Mouse (Mus musculus) mesoderm, embryonic 11.5 days (tissue): Measurements from ENCODE around the gene S100a2.

ENCODE experiments used
- DNase-seq: peaks from one replicate; pipeline ENCODE4 v3.0.0-alpha.2; 2012; ENCODE audit warnings: low read depth, low spot score

S100a2 gene

DNA sequence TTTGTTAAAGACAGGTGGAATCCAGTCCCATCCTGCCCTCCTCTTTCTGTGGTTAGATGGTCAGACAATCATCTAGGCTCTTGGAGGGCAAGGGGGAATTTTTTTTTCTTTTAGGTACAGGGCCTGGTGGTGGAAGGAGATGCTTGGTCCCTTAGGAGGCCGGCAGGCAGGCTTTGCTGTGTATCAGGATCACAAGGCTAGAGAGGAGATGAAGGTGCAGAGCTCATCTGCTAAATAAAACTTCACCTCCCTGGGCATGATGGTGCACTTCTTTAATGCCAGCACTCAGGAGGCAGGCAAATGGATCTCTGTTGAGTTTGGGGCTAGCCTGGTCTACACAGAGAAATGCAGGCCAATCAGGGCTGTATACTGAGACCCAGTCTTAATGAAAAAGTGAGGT is 25.9 kb downstream of the S100a2 start:
- DNase-seq, result no peak

DNA sequence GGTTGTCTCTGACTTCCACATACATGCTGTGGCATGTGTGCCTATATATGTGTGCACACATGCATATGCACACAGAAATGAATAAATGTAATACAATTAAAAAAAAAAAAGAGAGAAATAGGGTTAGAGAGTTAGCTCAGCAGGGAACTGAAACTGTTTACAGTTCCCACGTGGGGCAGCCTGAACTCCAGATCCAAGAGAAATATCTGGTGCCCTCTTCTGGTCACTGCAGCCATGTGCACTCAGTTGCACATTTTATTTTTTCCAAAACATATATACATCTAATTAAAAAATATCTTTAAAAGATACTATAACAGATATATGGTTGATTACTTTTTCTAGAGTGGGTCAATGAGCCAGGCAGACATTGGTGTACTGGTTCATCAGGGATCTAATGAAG is 27.5 kb downstream of the S100a2 start:
- DNase-seq, result no peak

DNA sequence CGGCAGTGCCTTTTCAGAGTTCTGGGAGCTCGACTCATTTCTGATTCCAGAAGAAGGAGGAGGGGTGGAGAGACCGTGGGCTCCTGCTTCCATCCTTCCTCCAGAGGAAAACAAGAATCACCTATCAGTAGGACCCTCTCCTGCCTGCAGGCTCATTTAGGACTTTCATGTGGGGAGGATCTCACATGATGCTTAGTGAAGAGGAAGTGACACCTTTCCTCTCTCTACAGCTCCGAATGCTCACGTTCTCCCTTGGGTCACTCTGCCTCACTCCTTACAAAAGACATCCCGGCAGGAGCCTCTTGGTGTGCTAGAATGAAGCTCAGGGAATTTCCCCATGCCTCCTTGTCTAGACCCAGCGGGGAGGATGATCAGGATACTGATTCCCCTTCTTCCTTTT is 31.5 kb downstream of the S100a2 start:
- DNase-seq, result no peak

DNA sequence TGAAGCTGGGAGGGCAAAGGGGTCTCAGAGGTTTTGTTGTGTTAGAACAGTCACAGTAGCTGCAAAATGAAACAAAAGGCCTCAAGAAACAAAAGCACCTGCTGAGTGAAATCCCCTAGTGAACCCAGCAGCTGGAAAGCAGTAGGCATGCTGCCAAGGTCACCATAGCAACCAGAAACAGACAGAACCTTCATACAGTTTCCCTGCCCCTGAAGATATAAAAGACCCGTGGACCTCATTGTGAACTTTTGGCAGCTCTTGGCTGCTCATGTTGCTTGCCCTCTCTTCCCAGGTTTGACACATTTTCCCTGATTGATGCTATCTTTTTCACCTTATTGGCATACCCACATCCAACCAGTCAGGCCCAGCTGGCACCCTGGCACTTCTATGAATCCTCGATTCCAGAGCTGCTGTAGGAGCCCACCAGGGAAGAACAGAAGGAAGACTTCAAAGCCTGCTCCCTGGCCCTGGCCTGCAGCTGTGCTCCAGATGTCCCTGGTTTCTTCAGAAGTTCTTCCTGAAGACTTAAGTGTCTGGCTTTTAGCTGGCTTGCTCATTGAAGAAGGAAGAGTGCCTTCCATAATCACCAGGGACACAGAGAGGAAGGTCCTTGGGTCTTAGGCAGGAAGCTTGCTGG is 33.5 kb downstream of the S100a2 start:
- peak; percentile 69 for DNase-seq

DNA sequence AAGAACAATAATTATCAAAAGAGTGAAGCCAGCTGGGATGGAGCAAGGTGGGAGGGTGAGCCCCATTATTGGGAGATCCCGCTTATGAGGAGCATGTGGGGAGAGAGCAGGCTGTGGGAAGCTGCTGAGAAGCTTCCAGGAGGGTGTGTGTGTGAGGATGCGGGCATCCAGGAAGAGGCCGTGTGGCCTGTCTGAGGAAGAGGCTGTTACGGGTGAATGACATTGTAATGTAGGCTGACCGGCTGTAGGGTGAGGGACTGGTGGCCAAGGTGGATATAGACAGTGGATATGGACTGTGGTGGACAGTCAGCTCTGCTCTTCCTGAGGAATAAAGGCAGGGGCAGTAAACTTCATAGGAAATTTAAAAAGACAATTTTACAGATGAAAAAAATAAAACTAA is 35.4 kb downstream of the S100a2 start:
- no peak for DNase-seq

DNA sequence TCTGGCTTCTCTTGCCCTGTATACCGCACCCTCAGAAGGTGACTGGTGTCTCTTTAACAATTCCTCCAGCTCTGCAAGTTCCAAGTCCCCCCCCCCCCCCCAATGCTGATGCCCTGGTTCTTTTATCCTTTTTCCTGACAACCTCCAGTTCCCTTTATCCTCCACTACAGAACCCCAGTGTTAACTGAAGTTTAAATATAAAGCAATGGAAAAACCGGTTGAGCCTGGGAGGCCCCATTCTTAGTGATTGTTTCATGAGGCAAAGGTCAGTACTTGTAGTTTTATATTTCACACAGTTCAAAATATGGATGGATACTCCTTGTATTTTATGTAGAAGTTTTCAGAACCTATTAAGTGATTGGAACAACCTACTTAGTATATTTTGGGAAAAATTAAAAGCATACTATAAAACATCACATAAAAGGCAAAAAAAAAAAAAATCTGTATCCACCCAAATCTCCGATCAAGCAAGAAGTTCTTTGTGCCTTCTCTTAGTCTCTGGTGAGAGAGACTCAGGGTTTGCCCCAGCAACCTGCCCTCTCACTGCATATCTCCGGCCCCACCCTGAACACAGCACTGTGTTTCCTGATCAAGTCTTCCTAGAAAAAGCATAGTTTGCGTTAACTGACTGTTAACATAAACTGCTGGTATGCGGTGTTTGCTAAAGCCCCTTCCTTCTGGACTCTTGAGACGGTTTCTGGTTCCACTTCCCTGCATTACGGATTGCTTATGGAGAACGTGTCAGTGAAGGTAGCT is 36.4 kb downstream of the S100a2 start:
- no peak for DNase-seq

DNA sequence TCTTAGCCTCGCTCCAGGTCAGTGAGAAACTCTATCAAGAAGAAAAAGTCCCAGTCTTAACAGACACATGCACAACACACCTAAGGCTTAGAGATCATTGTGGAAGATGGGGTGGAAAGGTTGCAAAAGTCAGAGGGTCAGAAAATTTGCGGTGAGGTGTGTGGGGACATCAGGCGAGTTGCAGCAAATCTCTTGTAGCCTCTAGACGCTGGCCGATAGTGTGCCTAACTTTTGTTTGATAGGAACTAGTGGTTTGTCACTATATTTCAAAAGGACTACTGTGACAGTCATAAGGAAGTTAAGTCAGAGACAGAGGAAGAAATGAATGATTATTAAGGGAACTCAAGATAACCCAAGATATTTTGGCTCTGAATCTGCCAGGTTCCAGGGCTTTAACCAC is 37.3 kb downstream of the S100a2 start:
- DNase-seq, result no peak

DNA sequence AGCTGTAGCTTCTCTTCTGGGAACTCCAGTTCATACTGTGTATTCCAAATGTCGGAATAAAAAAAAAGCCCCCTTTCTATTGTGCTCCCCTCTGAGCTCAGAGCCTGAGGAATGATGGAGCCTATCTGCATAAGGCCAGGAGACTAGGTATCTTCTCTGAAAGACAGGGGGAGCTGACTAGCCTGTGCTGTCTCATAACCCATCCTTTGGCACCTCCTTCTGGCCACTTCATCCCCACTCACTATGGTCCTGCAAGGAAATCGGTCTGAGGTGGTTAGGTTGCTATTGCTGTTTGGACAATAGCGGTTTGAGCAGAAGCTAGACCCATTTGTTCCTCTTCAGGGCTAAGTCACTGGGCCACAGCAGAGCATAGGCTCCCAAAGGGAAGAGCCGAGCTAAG is 37.8 kb downstream of the S100a2 start:
- DNase-seq, result no peak

DNA sequence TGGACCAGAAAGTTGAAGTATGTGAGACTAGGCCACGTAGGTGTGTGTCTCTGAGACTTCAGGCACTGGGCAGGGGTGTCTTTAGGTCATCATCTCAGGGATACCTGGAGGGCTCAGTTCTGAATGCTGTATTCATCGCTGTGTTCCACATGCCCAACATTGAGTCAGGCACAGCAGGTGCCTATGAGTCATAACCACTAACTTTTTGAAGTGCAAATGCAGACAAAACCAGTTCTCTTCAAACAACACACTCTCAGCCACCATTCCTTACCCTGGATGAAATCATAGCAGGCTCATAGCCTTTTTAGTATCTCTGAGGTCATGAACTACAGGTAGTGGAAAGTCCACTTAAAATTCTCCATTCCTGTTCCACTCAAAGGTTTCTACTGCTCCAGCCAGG is 39.3 kb downstream of the S100a2 start:
- DNase-seq, result no peak

DNA sequence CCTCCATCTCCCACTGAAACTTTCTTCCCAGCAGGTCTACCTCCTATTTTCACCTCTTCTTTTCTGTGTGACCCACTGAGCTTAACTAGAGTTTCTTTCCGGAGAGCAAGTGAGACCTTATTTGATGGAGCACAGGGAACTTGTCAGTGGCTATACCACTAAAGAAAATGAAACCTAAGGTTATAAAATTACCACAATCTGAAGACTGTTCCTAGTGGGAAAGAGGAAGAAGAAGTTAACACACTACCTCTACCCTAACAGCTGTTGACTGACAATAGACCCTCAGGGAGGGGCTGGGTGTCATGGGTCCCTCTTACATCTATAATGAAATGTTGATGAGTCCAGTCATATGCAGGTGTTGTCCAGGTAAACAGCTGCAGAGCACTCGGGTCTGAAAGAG is 41.9 kb downstream of the S100a2 start:
- DNase-seq, result no peak

DNA sequence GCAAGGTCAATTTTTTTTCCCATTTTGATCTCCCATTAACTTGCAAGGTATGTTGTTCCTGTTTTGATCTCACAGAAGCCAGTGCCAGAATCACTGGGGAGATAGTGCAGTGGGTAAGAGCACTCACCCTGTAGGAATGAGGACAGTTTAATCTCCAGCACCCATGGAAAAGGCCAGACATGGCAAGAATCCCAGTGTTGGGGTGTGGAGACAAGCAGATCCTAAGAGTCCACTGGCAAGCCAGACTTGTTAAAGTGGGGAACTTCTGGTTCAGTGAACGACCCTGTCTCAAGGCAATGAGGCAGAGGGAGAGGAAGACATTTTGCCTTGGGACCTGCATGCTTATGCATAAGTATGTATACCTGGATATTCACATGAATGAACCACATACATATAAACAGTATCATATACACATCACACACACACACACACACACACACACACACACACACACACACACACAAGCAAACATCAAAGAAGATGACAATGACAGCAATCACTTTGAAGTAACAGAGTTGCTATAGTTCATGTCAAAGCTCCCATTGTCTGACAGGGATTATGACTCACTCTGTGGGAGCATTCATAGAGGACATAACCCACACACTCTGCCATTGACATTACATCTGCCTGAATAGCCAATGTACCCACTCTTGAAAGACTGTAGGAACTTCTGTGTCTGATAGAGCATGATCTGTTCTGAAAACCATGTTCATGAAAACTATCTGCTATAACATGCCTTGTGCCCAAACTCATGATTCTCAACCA is 48.6 kb downstream of the S100a2 start:
- DNase-seq, result no peak

DNA sequence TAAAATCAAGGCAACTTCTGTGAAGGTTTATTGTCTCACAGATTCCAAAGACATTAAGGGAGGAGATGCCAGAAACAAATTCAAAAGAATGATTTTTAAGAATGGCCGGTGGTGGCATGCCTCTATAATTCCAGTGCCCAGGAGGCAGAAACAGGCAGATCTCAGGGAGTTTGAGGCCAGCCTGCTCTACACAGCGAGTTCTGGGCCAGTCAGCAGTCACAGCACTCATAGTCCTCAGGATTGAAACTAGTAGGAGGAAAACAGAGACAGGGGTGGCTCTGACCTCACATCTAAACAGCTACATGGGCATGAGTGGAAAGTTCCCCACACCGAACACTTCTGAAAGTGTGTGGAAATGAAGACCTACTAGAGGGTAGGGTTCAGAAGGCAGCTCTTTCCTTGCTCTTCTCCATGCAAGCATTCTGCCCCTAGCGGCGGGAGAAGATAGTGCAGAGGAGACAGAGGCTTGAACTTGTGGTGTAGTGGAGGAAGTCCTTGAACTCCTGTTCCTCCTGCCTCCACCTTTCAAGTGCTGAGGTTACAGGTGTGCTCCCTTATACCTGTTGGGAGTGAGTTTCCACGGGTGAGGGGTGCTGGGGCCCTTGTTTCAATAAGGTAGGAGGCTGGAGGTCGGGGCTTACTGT is 49.6 kb downstream of the S100a2 start:
- DNase-seq, result peak; percentile 26

DNA sequence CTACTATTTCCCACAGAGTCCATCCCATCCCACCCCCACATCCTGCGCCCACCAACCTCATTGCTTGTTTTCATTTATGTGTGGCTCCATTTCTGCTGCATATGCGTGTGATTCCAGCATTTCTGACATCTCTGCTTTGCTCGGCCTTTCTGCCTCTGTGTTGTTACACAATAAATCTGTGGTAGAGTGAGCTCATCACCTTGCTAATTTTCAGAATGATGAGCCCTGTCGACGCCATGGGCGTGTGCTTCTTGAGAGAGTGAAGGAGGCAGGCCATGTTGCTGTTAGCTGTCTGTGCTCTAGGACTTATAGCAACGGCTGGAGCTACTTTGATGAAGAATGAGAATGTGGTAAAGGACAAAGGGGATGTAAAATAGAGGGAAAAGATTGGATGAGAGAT is 50.9 kb downstream of the S100a2 start:
- no peak for DNase-seq
